Mouse (Mus musculus): Measurements from ENCODE around the gene Zfp119b. TPM values are rescaled to one million over a fixed set of nuclear protein-coding genes. Genes with fewer than 3 reads are reported as not detected.
"Not testable (repeated sequence)": the region's sequence is repeated elsewhere in the genome, so short reads cannot be mapped to it uniquely, and the experiment has no call there.

The Zfp119b gene
- polyA plus RNA-seq, 1 experiment from 2014 or later, result 6.9 TPM

GRCm38 (mm10) chr17:55944866-55945682, 4.2 kb downstream of the Zfp119b start:
- H3K27me3 ChIP-seq (ENCODE audit: control insufficient read depth, insufficient read depth, low read length); H3K9me3 ChIP-seq (replicated peaks; ENCODE audit: control insufficient read depth, low read length); H3K4me1 ChIP-seq (ENCODE audit: control insufficient read depth, insufficient read depth, low read length); H3K36me3 ChIP-seq (replicated peaks; ENCODE audit: control insufficient read depth, insufficient read depth, low read depth, low read length): not testable (repeated sequence)
- Histone ChIP-seq H3K27ac (replicated peaks; ENCODE audit: low read depth, low read length) (0 out of 2 replicates have a peak overlapping the region, but pooled peaks have one; percentile 47), H3K4me2 (ENCODE audit: low read depth, low read length) (peak overlapping the region; percentile 68), H3K9ac (replicated peaks; ENCODE audit: low read length) (peak overlapping the region; percentile 60), H3K4me3 (ENCODE audit: low read depth, low read length) (peak overlapping the region; percentile 41)
- peak; percentile 76 for DNase-seq (ENCODE audit: low spot score)
- peak; percentile 98 for ATAC-seq (replicated peaks; ENCODE audit: insufficient number of reproducible peaks, low FRiP score, low TSS enrichment, low read depth)
- 0% methylated on average over 56 of the region's 56 CpGs for WGBS

GRCm38 (mm10) chr17:55944387-55944865, 4.9 kb downstream of the Zfp119b start:
- not testable (repeated sequence) for H3K27me3 ChIP-seq (ENCODE audit: control insufficient read depth, insufficient read depth, low read length); H3K9me3 ChIP-seq (replicated peaks; ENCODE audit: control insufficient read depth, low read length); ATAC-seq (replicated peaks; ENCODE audit: insufficient number of reproducible peaks, low FRiP score, low TSS enrichment, low read depth); H3K27ac ChIP-seq (replicated peaks; ENCODE audit: low read depth, low read length); DNase-seq (ENCODE audit: low spot score); H3K4me1 ChIP-seq (ENCODE audit: control insufficient read depth, insufficient read depth, low read length); H3K36me3 ChIP-seq (replicated peaks; ENCODE audit: control insufficient read depth, insufficient read depth, low read depth, low read length)
- WGBS, result 35% methylated on average over 10 of the region's 10 CpGs
- Histone ChIP-seq H3K4me2 (ENCODE audit: low read depth, low read length) (peak overlapping the region; percentile 3; the same call in 1 of the 2 replicates), H3K9ac (replicated peaks; ENCODE audit: low read length) (peak overlapping the region; percentile 33), H3K4me3 (ENCODE audit: low read depth, low read length) (peak overlapping the region; percentile 41)

GRCm38 (mm10) chr17:55933191-55933590, 16.1 kb downstream of the Zfp119b start:
- Histone ChIP-seq H3K4me3 (ENCODE audit: low read depth, low read length) (no peak overlapping the region), H3K4me2 (ENCODE audit: low read depth, low read length) (no peak overlapping the region), H3K9me3 (replicated peaks; ENCODE audit: control insufficient read depth, low read length) (no peaks in the 10 kb centered on the region), H3K36me3 (replicated peaks; ENCODE audit: control insufficient read depth, insufficient read depth, low read depth, low read length) (no peaks in the 10 kb centered on the region), H3K9ac (replicated peaks; ENCODE audit: low read length) (no peak overlapping the region), H3K4me1 (ENCODE audit: control insufficient read depth, insufficient read depth, low read length) (no peaks in the 10 kb centered on the region), H3K27me3 (ENCODE audit: control insufficient read depth, insufficient read depth, low read length) (no peaks in the 10 kb centered on the region), H3K27ac (replicated peaks; ENCODE audit: low read depth, low read length) (no peak overlapping the region)
- DNase-seq (ENCODE audit: low spot score), result no peak
- WGBS, result 93% methylated on average over 15 of the region's 15 CpGs
- ATAC-seq (replicated peaks; ENCODE audit: insufficient number of reproducible peaks, low FRiP score, low TSS enrichment, low read depth), result no peak

GRCm38 (mm10) chr17:55932635-55933034, 16.7 kb downstream of the Zfp119b start:
- Histone ChIP-seq H3K36me3 (replicated peaks; ENCODE audit: control insufficient read depth, insufficient read depth, low read depth, low read length) (no peaks in the 10 kb centered on the region), H3K4me2 (ENCODE audit: low read depth, low read length) (peak overlapping the region; percentile 54), H3K9ac (replicated peaks; ENCODE audit: low read length) (no peak overlapping the region; the same call in 1 of the 2 replicates), H3K27ac (replicated peaks; ENCODE audit: low read depth, low read length) (no peak overlapping the region), H3K27me3 (ENCODE audit: control insufficient read depth, insufficient read depth, low read length) (no peaks in the 10 kb centered on the region), H3K4me3 (ENCODE audit: low read depth, low read length) (peak overlapping the region; percentile 51), H3K4me1 (ENCODE audit: control insufficient read depth, insufficient read depth, low read length) (no peaks in the 10 kb centered on the region), H3K9me3 (replicated peaks; ENCODE audit: control insufficient read depth, low read length) (no peaks in the 10 kb centered on the region)
- DNase-seq (ENCODE audit: low spot score) (no peak), ATAC-seq (replicated peaks; ENCODE audit: insufficient number of reproducible peaks, low FRiP score, low TSS enrichment, low read depth) (no peak)
- WGBS, result 74% methylated on average over 2 of the region's 2 CpGs

- WGBS, result 1% methylated on average over 30 of the region's 33 CpGs
- H3K4me2 ChIP-seq (ENCODE audit: low read depth, low read length), result peak overlapping the region; percentile 54
- H3K9me3 ChIP-seq (replicated peaks; ENCODE audit: control insufficient read depth, low read length), result no peaks in the 10 kb centered on the region
- H3K9ac ChIP-seq (replicated peaks; ENCODE audit: low read length), result peak overlapping the region; percentile 72
- H3K4me1 ChIP-seq (ENCODE audit: control insufficient read depth, insufficient read depth, low read length), result no peaks in the 10 kb centered on the region
- H3K27ac ChIP-seq (replicated peaks; ENCODE audit: low read depth, low read length), result peak overlapping the region; percentile 62; the same call in 1 of the 2 replicates
- no peaks in the 10 kb centered on the region for H3K36me3 ChIP-seq (replicated peaks; ENCODE audit: control insufficient read depth, insufficient read depth, low read depth, low read length)
- H3K4me3 ChIP-seq (ENCODE audit: low read depth, low read length), result peak overlapping the region; percentile 51
- peak; percentile 80 for DNase-seq (ENCODE audit: low spot score)
- no peaks in the 10 kb centered on the region for H3K27me3 ChIP-seq (ENCODE audit: control insufficient read depth, insufficient read depth, low read length)
- peak; percentile 97 for ATAC-seq (replicated peaks; ENCODE audit: insufficient number of reproducible peaks, low FRiP score, low TSS enrichment, low read depth)
Measured at GRCm38 (mm10) chr17:55931553-55932502, 17.5 kb downstream of the Zfp119b start.

- H3K4me2 ChIP-seq (ENCODE audit: low read depth, low read length), result no peak overlapping the region
Measured at GRCm38 (mm10) chr17:55906669-55907068, 42.6 kb downstream of the Zfp119b start.

GRCm38 (mm10) chr17:55904131-55904530, 45.2 kb downstream of the Zfp119b start:
- H3K27me3 ChIP-seq (ENCODE audit: control insufficient read depth, insufficient read depth, low read length), result no peaks in the 10 kb centered on the region
- H3K4me2 ChIP-seq (ENCODE audit: low read depth, low read length), result no peak overlapping the region
- no peak for DNase-seq (ENCODE audit: low spot score)
- H3K4me3 ChIP-seq (ENCODE audit: low read depth, low read length), result no peak overlapping the region
- no peaks in the 10 kb centered on the region for H3K4me1 ChIP-seq (ENCODE audit: control insufficient read depth, insufficient read depth, low read length)
- no peaks in the 10 kb centered on the region for H3K9me3 ChIP-seq (replicated peaks; ENCODE audit: control insufficient read depth, low read length)
- H3K27ac ChIP-seq (replicated peaks; ENCODE audit: low read depth, low read length), result no peak overlapping the region
- 75% methylated on average over 6 of the region's 6 CpGs for WGBS
- H3K36me3 ChIP-seq (replicated peaks; ENCODE audit: control insufficient read depth, insufficient read depth, low read depth, low read length), result no peaks in the 10 kb centered on the region
- no peak overlapping the region for H3K9ac ChIP-seq (replicated peaks; ENCODE audit: low read length)
- ATAC-seq (replicated peaks; ENCODE audit: insufficient number of reproducible peaks, low FRiP score, low TSS enrichment, low read depth), result no peak

More at GRCm38 (mm10) chr17:55906669-55907068, 42.6 kb downstream of the Zfp119b start:
- ATAC-seq (replicated peaks; ENCODE audit: insufficient number of reproducible peaks, low FRiP score, low TSS enrichment, low read depth) (no peak), DNase-seq (ENCODE audit: low spot score) (no peak)
- H3K27me3 ChIP-seq (ENCODE audit: control insufficient read depth, insufficient read depth, low read length), result no peaks in the 10 kb centered on the region
- H3K9me3 ChIP-seq (replicated peaks; ENCODE audit: control insufficient read depth, low read length), result no peaks in the 10 kb centered on the region
- H3K4me1 ChIP-seq (ENCODE audit: control insufficient read depth, insufficient read depth, low read length), result no peaks in the 10 kb centered on the region
- H3K4me3 ChIP-seq (ENCODE audit: low read depth, low read length), result no peak overlapping the region
- no peaks in the 10 kb centered on the region for H3K36me3 ChIP-seq (replicated peaks; ENCODE audit: control insufficient read depth, insufficient read depth, low read depth, low read length)
- H3K27ac ChIP-seq (replicated peaks; ENCODE audit: low read depth, low read length), result no peak overlapping the region
- H3K9ac ChIP-seq (replicated peaks; ENCODE audit: low read length), result no peak overlapping the region

Measured in embryonic facial prominence, embryonic 11.5 days (tissue).